Mouse (Mus musculus) hindbrain, embryonic 15.5 days (tissue): ENCODE measurements around the gene Emx2. TPM values are rescaled to one million over a fixed set of nuclear protein-coding genes. Genes with fewer than 3 reads are reported as not detected.

ENCODE experiments used
- ATAC-seq: fragments of 200-750 bp; cut with Nextera tagmentation; 2 replicates; pipeline ENCODE4 v1.8.0; 2017; ENCODE audit warnings: low read depth, moderate number of reproducible peaks, moderate TSS enrichment; ENCODE audit not compliant: low FRiP score
- H3K27ac ChIP-seq: fragments of 300-500 bp; sonication (generic); replicated peaks from 2 replicates; pipeline ENCODE4 v1.5.1; 2015; ENCODE audit warnings: mild to moderate bottlenecking, inconsistent platforms
- H3K27me3 ChIP-seq: fragments of 300-500 bp; sonication (generic); 2 replicates; pipeline ENCODE4 v1.6.1; 2015; ENCODE audit warnings: control low read depth, inconsistent platforms
- H3K36me3 ChIP-seq: fragments of 300-500 bp; sonication (generic); 2 replicates; pipeline ENCODE4 v1.6.1; 2015; ENCODE audit warnings: control low read depth, inconsistent platforms
- H3K4me1 ChIP-seq: fragments of 300-500 bp; sonication (generic); replicated peaks from 2 replicates; pipeline ENCODE4 v1.6.1; 2015; ENCODE audit warnings: control low read depth, inconsistent platforms
- H3K4me2 ChIP-seq: fragments of 300-500 bp; sonication (generic); 2 replicates; pipeline ENCODE4 v1.6.1; 2015; ENCODE audit warnings: moderate library complexity, mild to moderate bottlenecking, inconsistent platforms
- H3K4me3 ChIP-seq: fragments of 300-500 bp; sonication (generic); 2 replicates; pipeline ENCODE4 v1.5.1; 2015; ENCODE audit warnings: mild to moderate bottlenecking, inconsistent platforms
- H3K9ac ChIP-seq: fragments of 300-500 bp; sonication (generic); 2 replicates; pipeline ENCODE4 v1.6.1; 2015; ENCODE audit warnings: inconsistent platforms
- H3K9me3 ChIP-seq: fragments of 300-500 bp; sonication (generic); 2 replicates; pipeline ENCODE4 v1.6.1; 2016; ENCODE audit warnings: control low read depth, inconsistent platforms
- WGBS: fragments of 180-500 bp; shearing (Covaris S2); methylation state at CpG from one replicate; pipeline ENCODE4 v1.1.7; 2015; 5-methylcytosine and 5-hydroxymethylcytosine counted together
- polyA plus RNA-seq: library from polyadenylated mRNA; unstranded; fragments of >200 nt; fragmentation: Nextera tagmentation; extraction: Ambion mirVana; gene quantifications from 2 replicates; pipeline ENCODE4 v1.2.1, GENCODE M21; 2015

Emx2 gene
- polyA plus RNA-seq, 1 experiment from 2014 or later, result 0.57 TPM

DNA sequence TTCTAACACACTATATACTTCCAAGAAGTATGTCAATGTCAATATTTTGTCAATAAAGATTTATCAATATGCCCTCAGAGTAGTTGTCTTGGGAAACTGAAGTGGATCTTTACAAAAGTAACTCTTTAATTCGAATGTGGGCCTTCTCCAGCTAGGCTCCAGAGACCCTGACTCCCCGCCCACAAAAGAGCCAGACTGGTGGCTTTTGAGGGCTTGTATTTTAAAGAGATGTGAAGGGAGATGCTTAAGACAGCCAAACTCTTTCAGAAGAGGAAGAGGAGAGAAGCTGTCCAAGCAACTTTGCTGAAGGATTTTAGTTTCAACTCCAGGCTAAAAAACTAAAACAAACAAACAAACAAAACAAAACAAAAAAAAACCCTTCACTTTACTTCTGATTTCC is 7.1 kb downstream of the Emx2 start:
- Histone ChIP-seq H3K27ac (no peak overlapping the region), H3K4me1 (peaks cover 19% of the 10 kb centered on the region), H3K4me2 (no peak overlapping the region), H3K4me3 (no peak overlapping the region), H3K9me3 (no peaks in the 10 kb centered on the region), H3K9ac (no peak overlapping the region), H3K27me3 (peaks cover 87% of the 10 kb centered on the region), H3K36me3 (no peaks in the 10 kb centered on the region)
- ATAC-seq, result no peak
- WGBS, result 12% methylated on average over 2 of the region's 2 CpGs

- H3K27ac ChIP-seq, result no peak overlapping the region
- no peak overlapping the region for H3K4me2 ChIP-seq
- 2% methylated on average over 10 of the region's 10 CpGs for WGBS
- no peak overlapping the region for H3K4me3 ChIP-seq
- no peaks in the 10 kb centered on the region for H3K9me3 ChIP-seq
- no peak for ATAC-seq
- peaks cover 21% of the 10 kb centered on the region for H3K4me1 ChIP-seq
- H3K27me3 ChIP-seq, result peaks cover 93% of the 10 kb centered on the region
- no peaks in the 10 kb centered on the region for H3K36me3 ChIP-seq
- H3K9ac ChIP-seq, result no peak overlapping the region
These were observed 7.7 kb downstream of the Emx2 start for GRCm38 (mm10) chr19:59465751-59466410.

DNA sequence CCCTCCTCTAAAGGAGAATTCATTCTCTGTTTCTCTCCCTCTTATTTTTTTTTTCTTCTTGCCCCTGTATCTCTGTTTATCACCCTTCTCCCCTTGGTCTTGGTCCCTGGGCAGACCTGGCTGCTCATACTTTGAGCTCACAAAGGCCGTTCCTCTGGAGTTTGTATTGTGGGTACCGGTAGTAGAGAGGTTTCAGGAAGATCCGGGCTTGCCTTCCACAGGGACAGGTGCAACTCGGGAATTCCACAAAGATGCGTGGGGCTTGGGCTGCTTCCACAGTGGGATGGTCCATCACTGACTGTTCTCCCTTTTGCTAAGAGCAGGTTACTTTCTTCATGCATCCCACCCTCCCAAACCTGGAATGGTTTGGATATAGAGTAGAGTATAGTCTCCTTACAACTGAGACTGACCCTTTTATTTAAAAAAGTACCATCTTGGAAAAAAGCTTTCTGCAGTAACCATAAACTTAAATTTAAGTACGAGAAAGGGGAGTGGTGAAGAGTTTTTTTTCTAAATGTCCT is 8.3 kb downstream of the Emx2 start:
- ATAC-seq, result no peak
- H3K27me3 ChIP-seq, result peaks cover 96% of the 10 kb centered on the region
- no peaks in the 10 kb centered on the region for H3K36me3 ChIP-seq
- H3K27ac ChIP-seq, result no peak overlapping the region
- H3K9me3 ChIP-seq, result no peaks in the 10 kb centered on the region
- H3K9ac ChIP-seq, result no peak overlapping the region
- under 1% methylated on average over 6 of the region's 6 CpGs for WGBS
- no peak overlapping the region for H3K4me2 ChIP-seq
- H3K4me3 ChIP-seq, result no peak overlapping the region
- peaks cover 27% of the 10 kb centered on the region for H3K4me1 ChIP-seq

GRCm38 (mm10) chr19:59467016-59467412 is 8.8 kb downstream of the Emx2 start:
- Histone ChIP-seq H3K4me2 (no peak overlapping the region), H3K4me3 (no peak overlapping the region), H3K27me3 (peaks cover 96% of the 10 kb centered on the region), H3K9ac (no peak overlapping the region), H3K27ac (no peak overlapping the region), H3K9me3 (no peaks in the 10 kb centered on the region), H3K36me3 (no peaks in the 10 kb centered on the region), H3K4me1 (peaks cover 27% of the 10 kb centered on the region)
- under 1% methylated on average over 19 of the region's 19 CpGs for whole genome bisulfite sequencing
- no peak for ATAC-seq

GRCm38 (mm10) chr19:59467413-59468064 is 9.4 kb downstream of the Emx2 start:
- Histone ChIP-seq H3K9ac (no peak overlapping the region), H3K9me3 (no peaks in the 10 kb centered on the region), H3K27ac (no peak overlapping the region), H3K27me3 (peaks cover 96% of the 10 kb centered on the region), H3K4me1 (peaks cover 27% of the 10 kb centered on the region), H3K4me3 (no peak overlapping the region), H3K36me3 (no peaks in the 10 kb centered on the region), H3K4me2 (no peak overlapping the region)
- under 1% methylated on average over 23 of the region's 23 CpGs for WGBS
- no peak for ATAC-seq

DNA sequence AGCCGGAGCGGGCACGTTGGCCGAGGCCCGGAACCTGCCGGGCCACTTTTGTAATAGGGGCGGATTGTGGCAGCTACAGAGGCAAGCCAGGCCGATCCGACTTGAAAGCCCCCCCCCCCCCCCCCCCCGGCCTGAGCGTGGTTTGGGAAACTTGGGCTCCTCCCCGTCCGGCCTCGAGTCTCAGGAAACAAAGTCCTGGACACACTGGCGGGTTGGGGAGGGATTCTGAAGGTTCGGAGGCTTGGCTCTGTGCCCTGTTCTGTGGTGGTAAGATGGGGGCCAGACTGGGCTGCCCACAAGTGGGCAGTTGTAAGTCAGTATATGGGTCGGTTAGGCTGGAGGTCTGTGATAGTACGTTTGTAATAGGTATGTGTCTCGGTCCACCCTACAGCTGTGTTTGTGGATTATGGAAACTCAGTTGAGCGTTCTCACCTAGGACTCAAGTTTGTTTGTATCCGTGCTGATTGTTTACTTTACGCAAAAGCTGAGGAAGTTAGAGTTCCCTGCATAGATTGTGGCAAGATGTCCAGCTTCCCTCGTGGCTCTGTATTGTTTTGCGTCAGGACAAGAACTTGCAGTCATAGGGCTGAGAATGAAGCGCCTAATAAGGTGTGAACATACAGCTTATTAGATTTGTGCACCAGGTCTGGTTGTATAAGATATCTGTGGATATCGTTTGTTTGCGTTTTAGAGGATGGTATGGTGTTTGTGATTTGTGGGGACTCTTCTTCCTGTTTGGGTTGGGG is 10.1 kb downstream of the Emx2 start:
- H3K4me2 ChIP-seq, result no peak overlapping the region
- peaks cover 27% of the 10 kb centered on the region for H3K4me1 ChIP-seq
- H3K4me3 ChIP-seq, result no peak overlapping the region
- WGBS, result 3% methylated on average over 25 of the region's 27 CpGs
- no peak overlapping the region for H3K27ac ChIP-seq
- H3K9ac ChIP-seq, result no peak overlapping the region
- no peak for ATAC-seq
- H3K9me3 ChIP-seq, result no peaks in the 10 kb centered on the region
- no peaks in the 10 kb centered on the region for H3K36me3 ChIP-seq
- peaks cover 96% of the 10 kb centered on the region for H3K27me3 ChIP-seq

DNA sequence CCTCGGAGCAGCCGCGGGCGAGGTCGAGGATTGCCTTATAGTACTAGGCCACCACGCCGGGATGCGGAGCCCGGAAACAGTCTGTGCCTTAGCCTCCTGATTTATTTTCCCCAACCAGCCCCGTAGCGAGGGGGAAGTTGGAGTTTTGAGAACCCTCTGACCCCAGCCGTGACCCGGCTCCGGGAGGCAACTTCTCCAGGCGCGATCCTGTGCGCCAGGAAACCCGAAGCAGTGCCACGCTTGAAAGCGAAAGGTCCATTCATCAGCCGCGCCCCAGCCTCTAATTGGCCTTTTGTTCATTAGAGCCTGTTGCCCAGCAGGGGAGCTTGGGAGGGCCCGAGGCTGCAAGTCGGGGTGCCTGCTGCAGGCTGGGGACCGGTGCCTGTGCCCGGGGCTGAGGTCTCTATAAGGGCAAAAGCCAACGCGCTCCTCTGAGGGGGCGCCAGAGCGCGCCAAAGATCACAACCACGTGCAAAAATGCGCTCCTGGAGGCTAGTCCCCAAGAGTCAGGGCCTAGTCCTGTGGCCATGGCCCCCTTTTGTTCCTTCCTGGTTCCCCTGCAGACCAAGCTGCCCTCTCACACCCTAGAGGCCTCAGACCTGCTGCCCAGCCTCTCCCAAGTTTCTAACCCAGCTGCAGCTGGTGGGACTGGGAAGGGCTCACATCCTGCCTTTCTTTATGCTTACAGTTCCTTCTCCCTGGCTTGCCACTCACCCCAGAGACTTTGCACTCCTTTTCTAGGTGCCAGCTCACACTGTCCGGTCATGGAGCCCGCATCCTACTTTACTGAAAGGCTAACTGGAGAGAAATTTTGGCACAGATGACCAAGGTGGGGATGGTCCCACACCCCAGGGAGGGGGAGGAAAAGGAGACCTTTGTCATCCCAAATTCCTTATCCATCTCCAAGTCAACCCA is 11.1 kb downstream of the Emx2 start:
- Histone ChIP-seq H3K27me3 (peaks cover 94% of the 10 kb centered on the region), H3K4me2 (peak overlapping the region; percentile 40), H3K9me3 (no peaks in the 10 kb centered on the region), H3K9ac (no peak overlapping the region), H3K4me1 (peaks cover 27% of the 10 kb centered on the region), H3K4me3 (peak overlapping the region; percentile 12), H3K27ac (no peak overlapping the region), H3K36me3 (no peaks in the 10 kb centered on the region)
- WGBS, result under 1% methylated on average over 35 of the region's 35 CpGs
- peak; percentile 48; the same call in 1 of the 2 replicates for ATAC-seq

GRCm38 (mm10) chr19:59470074-59470630 is 12.0 kb downstream of the Emx2 start:
- Histone ChIP-seq H3K9me3 (no peaks in the 10 kb centered on the region), H3K4me1 (peaks cover 27% of the 10 kb centered on the region), H3K27me3 (peaks cover 92% of the 10 kb centered on the region), H3K9ac (no peak overlapping the region), H3K27ac (no peak overlapping the region), H3K4me2 (no peak overlapping the region), H3K36me3 (no peaks in the 10 kb centered on the region), H3K4me3 (no peak overlapping the region)
- ATAC-seq, result peak; percentile 27; the same call in 1 of the 2 replicates
- 10% methylated on average over 11 of the region's 11 CpGs for WGBS

DNA sequence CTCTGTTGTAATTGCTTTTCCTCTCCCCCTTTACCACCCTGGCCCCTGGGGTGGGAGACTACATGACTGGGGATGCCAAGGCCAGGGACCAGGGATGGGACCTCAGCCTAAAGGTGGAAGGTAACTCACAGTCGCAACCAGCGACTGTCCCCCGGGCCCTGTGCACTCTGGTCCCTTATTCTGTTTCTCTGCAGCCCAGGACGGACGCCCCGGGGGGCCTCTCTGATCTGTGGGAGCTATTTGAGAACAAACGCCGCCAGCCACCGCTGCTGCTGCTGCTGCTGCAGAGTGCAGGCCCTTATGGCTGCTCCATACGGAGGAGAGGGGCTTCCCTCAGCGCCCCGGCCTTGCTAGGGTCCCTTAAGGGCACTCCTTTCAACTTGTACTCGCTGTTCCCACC is 12.7 kb downstream of the Emx2 start:
- Histone ChIP-seq H3K9me3 (no peaks in the 10 kb centered on the region), H3K27me3 (peaks cover 90% of the 10 kb centered on the region), H3K4me2 (peak overlapping the region; percentile 26; the same call in 1 of the 2 replicates), H3K4me3 (no peak overlapping the region), H3K4me1 (peaks cover 27% of the 10 kb centered on the region), H3K9ac (no peak overlapping the region), H3K27ac (no peak overlapping the region), H3K36me3 (no peaks in the 10 kb centered on the region)
- ATAC-seq, result no peak; the same call in 1 of the 2 replicates
- WGBS, result 2% methylated on average over 13 of the region's 13 CpGs

DNA sequence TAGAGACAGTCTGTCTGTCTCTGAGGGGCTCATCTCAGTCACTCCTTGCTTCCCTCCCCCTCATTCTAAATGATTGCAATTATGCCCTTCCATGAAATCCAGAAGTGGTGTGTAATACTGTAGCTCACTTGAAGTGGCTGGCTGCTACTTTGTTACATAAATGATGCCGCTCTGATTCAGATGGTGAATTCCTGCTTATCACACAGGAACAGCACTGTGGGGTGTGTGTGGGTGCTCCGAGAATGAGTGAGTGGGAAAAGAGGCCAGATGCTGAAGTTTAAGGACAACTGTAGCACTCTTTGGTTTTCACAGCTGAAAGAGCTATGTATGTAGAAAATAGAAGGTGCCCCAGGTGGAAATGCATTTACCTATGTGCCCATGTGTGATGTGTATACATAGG is 14.7 kb downstream of the Emx2 start:
- Histone ChIP-seq H3K4me2 (no peak overlapping the region), H3K9me3 (no peaks in the 10 kb centered on the region), H3K27ac (no peak overlapping the region), H3K4me1 (peaks cover 20% of the 10 kb centered on the region), H3K36me3 (no peaks in the 10 kb centered on the region), H3K27me3 (peaks cover 75% of the 10 kb centered on the region), H3K9ac (no peak overlapping the region), H3K4me3 (no peak overlapping the region)
- WGBS, result 94% methylated on average over 2 of the region's 2 CpGs
- no peak for ATAC-seq

DNA sequence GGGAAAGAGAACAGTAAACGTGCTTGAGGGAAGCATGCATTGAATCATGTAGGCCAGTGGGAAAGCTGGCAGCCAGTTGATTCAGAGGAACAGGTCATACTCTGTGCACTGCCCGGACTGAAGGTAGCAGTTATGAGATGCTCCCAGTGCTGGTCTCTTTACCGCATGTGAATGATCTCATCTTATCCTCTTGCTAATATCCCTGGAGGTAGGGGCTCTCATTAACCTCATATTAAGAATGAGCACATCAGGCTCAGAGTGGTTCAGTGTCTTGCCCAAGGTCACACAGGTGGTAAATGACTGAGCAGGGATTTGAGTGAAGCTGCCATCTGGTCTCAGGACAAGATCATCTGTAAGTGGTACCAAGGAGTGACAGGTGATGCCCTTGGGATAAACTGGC is 21.7 kb downstream of the Emx2 start:
- H3K27me3 ChIP-seq, result 0 out of 2 replicates have a peak, but pooled peaks cover 9% of the 10 kb centered on the region
- 75% methylated on average over 3 of the region's 3 CpGs for WGBS
- no peak overlapping the region for H3K9ac ChIP-seq
- H3K36me3 ChIP-seq, result no peaks in the 10 kb centered on the region
- no peak overlapping the region for H3K4me2 ChIP-seq
- no peak for ATAC-seq
- H3K9me3 ChIP-seq, result no peaks in the 10 kb centered on the region
- no peak overlapping the region for H3K27ac ChIP-seq
- H3K4me3 ChIP-seq, result no peak overlapping the region
- H3K4me1 ChIP-seq, result no peaks in the 10 kb centered on the region
